Mouse (Mus musculus): ENCODE results near the gene Mcm6. TPM values are rescaled to one million over a fixed set of nuclear protein-coding genes. Genes with fewer than 3 reads are reported as not detected.

Mcm6 gene
- polyA plus RNA-seq, 1 experiment: 7.6 TPM

DNA sequence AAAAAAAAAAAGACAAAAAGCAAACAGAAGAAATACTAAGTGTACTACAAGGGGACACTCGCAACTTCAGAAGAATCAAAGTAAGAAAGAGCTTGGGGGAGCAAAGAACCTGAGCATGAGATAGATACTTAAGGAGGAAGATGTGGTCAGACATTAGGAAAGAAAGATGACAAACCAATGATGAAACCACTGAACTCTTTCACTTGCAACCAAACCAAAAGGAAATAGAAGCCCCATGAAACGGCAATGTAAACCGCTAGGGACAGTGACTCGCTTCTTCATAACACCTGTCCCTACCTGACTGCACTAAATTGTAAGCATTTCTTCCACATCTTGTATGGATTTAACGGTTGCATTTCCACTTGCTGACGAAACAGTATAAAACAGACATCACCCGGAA, 27.0 kb upstream of the Mcm6 start:
- peaks cover 43% of the 10 kb centered on the region for H3K4me1 ChIP-seq
- no peaks in the 10 kb centered on the region for H3K27me3 ChIP-seq (replicated peaks)
- H3K36me3 ChIP-seq (replicated peaks; ENCODE audit: low read length): peaks cover 95% of the 10 kb centered on the region
- no peak overlapping the region for H3K4me3 ChIP-seq (replicated peaks)
- TF ChIP-seq GATA1 (IDR thresholded peaks at IDR 0.05; ENCODE audit: borderline replicate concordance, low read length) (no peak), FLI1 (IDR thresholded peaks at IDR 0.05; ENCODE audit: low read length) (no peak)
- H3K9me3 ChIP-seq: no peaks in the 10 kb centered on the region

DNA sequence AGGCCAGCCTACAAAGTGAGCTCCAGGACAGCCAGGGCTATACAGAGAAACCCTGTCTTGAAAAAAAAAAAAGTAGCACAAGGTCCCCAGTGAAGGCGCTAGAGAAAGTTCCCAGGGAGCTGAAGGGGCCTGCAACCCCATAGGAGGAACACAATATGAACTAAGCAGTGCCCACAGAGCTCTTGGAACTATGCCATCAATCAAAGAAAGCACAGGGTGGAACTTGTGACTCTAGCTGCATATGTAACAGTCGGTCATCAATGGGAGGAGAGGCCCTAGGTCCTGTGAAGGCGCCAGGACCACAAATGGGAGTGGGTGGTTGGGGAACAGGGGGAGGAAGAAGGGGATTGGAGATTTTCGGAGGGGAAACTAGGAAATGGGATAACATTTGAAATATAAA, 17.4 kb upstream of the Mcm6 start:
- Histone ChIP-seq H3K9me3 (no peaks in the 10 kb centered on the region), H3K27me3 (replicated peaks) (no peaks in the 10 kb centered on the region), H3K4me3 (replicated peaks) (no peak overlapping the region), H3K4me1 (no peaks in the 10 kb centered on the region), H3K36me3 (replicated peaks; ENCODE audit: low read length) (peaks cover 96% of the 10 kb centered on the region)
- TF ChIP-seq FLI1 (IDR thresholded peaks at IDR 0.05; ENCODE audit: low read length) (no peak), GATA1 (IDR thresholded peaks at IDR 0.05; ENCODE audit: borderline replicate concordance, low read length) (no peak)

DNA sequence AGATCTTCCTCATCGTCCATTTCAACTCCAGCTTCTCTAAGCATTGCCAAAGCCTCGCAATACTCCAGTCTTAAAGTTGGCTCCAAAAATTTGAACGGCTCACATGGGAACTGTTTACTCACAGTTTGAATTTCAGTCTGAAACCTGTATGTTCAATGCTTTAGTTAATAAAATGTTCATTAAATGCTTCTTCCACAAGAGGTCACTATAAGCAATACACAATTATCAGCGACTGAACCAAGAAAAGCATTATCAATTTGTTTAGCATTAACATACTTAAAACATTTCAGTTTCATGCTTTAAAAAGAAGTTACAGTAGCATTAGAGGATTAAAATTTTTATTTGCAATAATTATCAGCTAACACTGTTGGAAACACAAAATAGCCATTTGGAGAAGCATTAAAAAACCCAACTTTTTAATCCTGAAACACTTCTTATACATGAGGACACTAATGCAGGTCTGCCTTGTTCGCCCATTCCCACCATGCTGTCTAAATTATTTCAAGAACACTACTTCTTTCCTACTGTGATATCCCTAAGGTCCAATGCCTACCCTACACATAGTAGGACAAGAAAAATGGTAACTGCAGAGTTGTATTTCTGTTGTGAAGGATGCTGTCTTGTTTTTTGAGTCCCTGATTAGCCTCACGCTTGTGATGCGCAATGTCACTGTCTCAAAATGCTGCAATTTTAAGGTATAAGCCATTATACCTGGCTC, 12.8 kb upstream of the Mcm6 start:
- peaks cover 91% of the 10 kb centered on the region for H3K36me3 ChIP-seq (replicated peaks; ENCODE audit: low read length)

DNA sequence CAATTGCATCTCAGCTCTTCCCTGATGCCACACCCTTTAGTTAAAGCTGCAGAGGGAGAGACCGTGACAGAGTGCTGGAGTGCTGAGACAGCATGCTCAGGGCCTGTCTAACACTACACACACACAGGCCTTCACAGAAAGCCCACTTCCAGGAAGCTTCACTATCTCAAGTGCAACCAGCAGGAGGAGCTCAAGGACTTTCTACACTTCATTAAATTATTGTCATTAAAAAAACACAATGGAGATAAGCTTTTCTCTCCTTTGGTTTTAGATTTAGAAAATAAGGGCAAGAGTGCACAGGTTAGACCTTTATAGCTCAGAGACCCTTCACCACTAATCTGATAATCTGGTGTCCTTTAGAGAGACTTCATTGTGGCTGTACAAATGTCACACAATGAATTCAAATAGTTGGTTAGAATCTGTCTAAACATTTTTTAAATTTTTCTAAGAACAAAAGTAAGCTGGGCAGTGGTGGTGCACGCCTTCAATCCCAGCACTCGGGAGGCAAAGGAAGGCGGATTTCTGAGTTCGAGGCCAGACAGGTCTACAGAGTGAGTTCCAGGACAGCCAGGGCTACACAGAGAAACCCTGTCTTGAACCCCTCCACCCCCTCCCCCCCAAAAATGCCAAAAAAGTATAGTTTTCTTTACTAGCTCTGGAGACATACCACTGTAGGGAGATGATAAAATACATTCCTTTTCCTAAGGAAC, 9.4 kb upstream of the Mcm6 start:
- Histone ChIP-seq H3K4me3 (replicated peaks) (no peak overlapping the region), H3K9me3 (no peaks in the 10 kb centered on the region), H3K36me3 (replicated peaks; ENCODE audit: low read length) (peaks cover 90% of the 10 kb centered on the region), H3K4me1 (peaks cover 6% of the 10 kb centered on the region; the same call in 1 of the 2 replicates), H3K27me3 (replicated peaks) (no peaks in the 10 kb centered on the region)
- TF ChIP-seq GATA1 (IDR thresholded peaks at IDR 0.05; ENCODE audit: borderline replicate concordance, low read length): no peak
- no peak for TF ChIP-seq FLI1 (IDR thresholded peaks at IDR 0.05; ENCODE audit: low read length)

More for the DNA sequence above, 12.8 kb upstream of the Mcm6 start:
- H3K4me3 ChIP-seq (replicated peaks): no peak overlapping the region
- H3K27me3 ChIP-seq (replicated peaks): no peaks in the 10 kb centered on the region
- no peaks in the 10 kb centered on the region for H3K9me3 ChIP-seq
- TF ChIP-seq FLI1 (IDR thresholded peaks at IDR 0.05; ENCODE audit: low read length) (no peak), GATA1 (IDR thresholded peaks at IDR 0.05; ENCODE audit: borderline replicate concordance, low read length) (no peak)
- peaks cover 6% of the 10 kb centered on the region; the same call in 1 of the 2 replicates for H3K4me1 ChIP-seq

DNA sequence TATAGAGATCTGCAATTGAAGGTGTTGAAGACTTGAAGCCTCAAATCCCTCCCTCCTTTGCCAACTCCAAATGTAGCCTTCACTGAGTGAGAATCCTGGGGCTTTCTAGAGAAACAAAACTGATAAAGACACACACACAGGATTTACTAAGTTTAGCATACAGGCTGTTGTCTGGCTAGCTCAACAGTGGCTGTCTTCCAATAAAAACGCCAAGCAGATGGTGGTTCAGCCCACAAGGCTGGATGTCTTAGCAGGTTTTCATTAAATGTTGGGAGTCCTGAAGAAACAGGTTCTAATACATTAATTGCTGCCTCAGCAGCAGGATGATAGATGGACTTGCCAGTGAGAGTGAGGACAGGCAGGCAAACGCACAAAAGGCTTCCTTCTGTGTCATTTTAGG, 1.1 kb upstream of the Mcm6 start:
- peaks cover 52% of the 10 kb centered on the region for H3K36me3 ChIP-seq (replicated peaks; ENCODE audit: low read length)
- no peak overlapping the region for H3K4me3 ChIP-seq (replicated peaks)
- H3K9me3 ChIP-seq: no peaks in the 10 kb centered on the region
- no peaks in the 10 kb centered on the region for H3K27me3 ChIP-seq (replicated peaks)
- peaks cover 44% of the 10 kb centered on the region for H3K4me1 ChIP-seq
- no peak for TF ChIP-seq FLI1 (IDR thresholded peaks at IDR 0.05; ENCODE audit: low read length)
- no peak for TF ChIP-seq GATA1 (IDR thresholded peaks at IDR 0.05; ENCODE audit: borderline replicate concordance, low read length)

DNA sequence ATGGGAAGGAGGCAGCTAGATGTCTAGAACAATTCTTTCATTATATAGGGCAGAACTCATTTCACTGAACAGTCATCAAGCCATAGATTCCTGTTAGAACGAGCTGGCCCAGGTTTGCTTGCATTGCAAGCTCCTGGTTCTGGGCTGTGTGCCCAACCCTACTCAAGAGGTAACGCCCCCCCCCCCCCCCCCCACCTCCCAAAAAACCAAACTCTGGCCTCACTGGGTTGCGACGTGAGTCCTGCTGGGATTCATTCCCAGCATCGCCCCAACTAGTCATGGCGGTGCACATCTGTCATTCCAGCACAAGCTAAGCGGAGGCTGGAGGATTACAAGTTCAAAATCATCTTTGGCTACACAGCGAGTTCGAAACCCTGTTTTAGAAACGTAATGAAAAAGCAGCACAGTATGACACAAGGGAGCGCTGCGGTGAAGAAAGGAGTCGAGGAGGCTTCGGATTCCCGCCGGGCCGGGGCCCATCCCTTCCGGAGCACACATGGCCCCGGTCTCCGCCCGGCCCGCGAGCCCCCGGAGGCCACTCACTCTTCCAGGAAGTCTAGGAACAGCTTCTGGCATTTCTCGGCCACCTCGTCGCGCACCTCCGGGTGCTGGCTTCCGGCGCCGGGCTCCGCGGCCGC, 429 bp downstream of the Mcm6 start:
- Histone ChIP-seq H3K4me3 (replicated peaks) (peak overlapping the region; percentile 95), H3K9me3 (no peaks in the 10 kb centered on the region), H3K27me3 (replicated peaks) (no peaks in the 10 kb centered on the region), H3K36me3 (replicated peaks; ENCODE audit: low read length) (peaks cover 56% of the 10 kb centered on the region), H3K4me1 (peaks cover 48% of the 10 kb centered on the region)
- TF ChIP-seq GATA1 (IDR thresholded peaks at IDR 0.05; ENCODE audit: borderline replicate concordance, low read length) (no peak), FLI1 (IDR thresholded peaks at IDR 0.05; ENCODE audit: low read length) (no peak)

DNA sequence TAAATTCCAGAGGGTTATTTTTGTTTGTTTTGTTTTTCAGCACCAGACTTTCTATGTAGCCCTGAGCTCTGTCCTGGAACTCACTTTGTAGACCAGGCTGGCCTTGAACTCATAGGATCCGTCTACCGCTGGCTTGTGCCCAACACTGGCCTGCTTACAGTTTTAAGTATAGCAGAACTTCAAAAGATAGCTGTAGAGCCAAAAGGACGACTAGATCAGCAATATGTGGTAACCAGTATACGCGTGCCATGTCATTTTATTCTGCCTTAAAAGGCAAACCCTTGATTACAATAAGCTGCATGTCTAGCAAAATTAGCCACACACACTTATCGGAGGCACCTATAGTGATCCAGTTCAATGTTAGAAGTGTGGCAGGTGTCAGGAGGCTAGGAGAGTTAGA, 1.2 kb downstream of the Mcm6 start:
- no peaks in the 10 kb centered on the region for H3K27me3 ChIP-seq (replicated peaks)
- H3K36me3 ChIP-seq (replicated peaks; ENCODE audit: low read length): peaks cover 56% of the 10 kb centered on the region
- H3K9me3 ChIP-seq: no peaks in the 10 kb centered on the region
- peaks cover 48% of the 10 kb centered on the region for H3K4me1 ChIP-seq
- H3K4me3 ChIP-seq (replicated peaks): peak overlapping the region; percentile 95
- TF ChIP-seq GATA1 (IDR thresholded peaks at IDR 0.05; ENCODE audit: borderline replicate concordance, low read length) (no peak), FLI1 (IDR thresholded peaks at IDR 0.05; ENCODE audit: low read length) (no peak)

DNA sequence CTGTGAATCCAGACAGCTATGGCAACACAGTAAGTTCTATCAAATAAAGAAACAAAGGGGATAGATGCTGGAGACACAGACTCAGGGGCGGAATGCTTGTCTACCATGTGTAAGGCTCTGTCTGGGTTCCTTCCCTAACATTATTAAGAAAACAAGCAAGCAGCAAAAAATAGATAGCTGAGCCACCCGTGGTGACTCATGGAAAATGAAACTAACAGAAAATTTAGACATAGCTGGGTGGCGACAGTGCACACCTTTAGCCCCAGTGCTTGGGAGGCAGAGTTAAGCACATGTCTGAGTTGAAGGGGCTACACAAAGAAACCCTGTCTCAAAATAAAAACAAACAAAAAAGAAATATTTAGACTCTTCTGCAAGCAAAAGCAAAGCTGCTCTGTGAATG, 2.0 kb downstream of the Mcm6 start:
- Histone ChIP-seq H3K9me3 (no peaks in the 10 kb centered on the region), H3K36me3 (replicated peaks; ENCODE audit: low read length) (peaks cover 56% of the 10 kb centered on the region), H3K27me3 (replicated peaks) (no peaks in the 10 kb centered on the region), H3K4me1 (peaks cover 48% of the 10 kb centered on the region), H3K4me3 (replicated peaks) (peak overlapping the region; percentile 95)
- TF ChIP-seq GATA1 (IDR thresholded peaks at IDR 0.05; ENCODE audit: borderline replicate concordance, low read length) (no peak), FLI1 (IDR thresholded peaks at IDR 0.05; ENCODE audit: low read length) (no peak)

DNA sequence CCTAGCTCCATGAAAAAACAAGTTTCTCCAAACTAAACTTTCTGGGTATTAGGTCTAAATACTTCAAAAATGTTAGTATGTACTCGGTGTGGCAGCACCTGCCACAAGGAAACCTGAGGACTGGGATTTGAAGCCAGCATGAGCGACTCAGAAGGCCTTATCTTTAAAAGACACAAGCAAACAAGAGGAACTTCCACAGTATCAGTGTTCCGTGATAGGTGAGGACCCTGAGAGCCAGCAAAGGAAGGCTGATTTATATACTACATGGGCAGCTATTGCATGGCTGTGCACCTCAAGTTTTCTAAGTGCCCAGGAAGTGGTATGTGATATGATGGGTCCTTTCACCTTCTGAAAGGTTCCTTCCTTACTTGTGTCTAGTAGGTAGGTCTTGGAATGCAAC, 6.4 kb downstream of the Mcm6 start:
- no peaks in the 10 kb centered on the region for H3K27me3 ChIP-seq (replicated peaks)
- peaks cover 24% of the 10 kb centered on the region for H3K4me1 ChIP-seq
- H3K36me3 ChIP-seq (replicated peaks; ENCODE audit: low read length): peaks cover 81% of the 10 kb centered on the region
- no peak overlapping the region for H3K4me3 ChIP-seq (replicated peaks)
- no peaks in the 10 kb centered on the region for H3K9me3 ChIP-seq
- no peak for TF ChIP-seq FLI1 (IDR thresholded peaks at IDR 0.05; ENCODE audit: low read length)
- no peak for TF ChIP-seq GATA1 (IDR thresholded peaks at IDR 0.05; ENCODE audit: borderline replicate concordance, low read length)

DNA sequence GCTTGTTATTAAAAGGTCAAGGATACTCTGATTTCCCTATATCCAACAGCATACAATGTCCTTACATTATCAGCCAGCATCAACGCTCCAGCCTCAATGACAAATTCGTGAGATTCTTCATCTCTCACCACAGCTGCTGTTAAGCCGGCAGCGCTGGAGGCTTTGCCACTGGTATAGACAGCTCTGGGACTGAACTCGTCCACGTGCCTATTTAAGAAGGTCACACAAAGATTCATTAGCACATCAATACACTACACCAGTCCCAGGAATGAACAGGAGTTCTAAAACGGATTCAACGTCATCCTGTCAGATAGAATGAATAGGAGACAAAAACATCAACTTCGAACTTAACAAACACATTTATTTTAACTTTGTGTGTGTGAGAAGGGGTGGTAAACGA, 15.2 kb downstream of the Mcm6 start:
- H3K4me1 ChIP-seq: peaks cover 14% of the 10 kb centered on the region
- peaks cover 93% of the 10 kb centered on the region for H3K36me3 ChIP-seq (replicated peaks; ENCODE audit: low read length)
- no peak overlapping the region for H3K4me3 ChIP-seq (replicated peaks)
- H3K27me3 ChIP-seq (replicated peaks): no peaks in the 10 kb centered on the region
- TF ChIP-seq GATA1 (IDR thresholded peaks at IDR 0.05; ENCODE audit: borderline replicate concordance, low read length): no peak
- TF ChIP-seq FLI1 (IDR thresholded peaks at IDR 0.05; ENCODE audit: low read length): no peak
- no peaks in the 10 kb centered on the region for H3K9me3 ChIP-seq

All from megakaryocyte, embryonic 14.5 days (primary cell).